ENCODE assay signal across 8 mouse cellular contexts in the genomic region with DNA sequence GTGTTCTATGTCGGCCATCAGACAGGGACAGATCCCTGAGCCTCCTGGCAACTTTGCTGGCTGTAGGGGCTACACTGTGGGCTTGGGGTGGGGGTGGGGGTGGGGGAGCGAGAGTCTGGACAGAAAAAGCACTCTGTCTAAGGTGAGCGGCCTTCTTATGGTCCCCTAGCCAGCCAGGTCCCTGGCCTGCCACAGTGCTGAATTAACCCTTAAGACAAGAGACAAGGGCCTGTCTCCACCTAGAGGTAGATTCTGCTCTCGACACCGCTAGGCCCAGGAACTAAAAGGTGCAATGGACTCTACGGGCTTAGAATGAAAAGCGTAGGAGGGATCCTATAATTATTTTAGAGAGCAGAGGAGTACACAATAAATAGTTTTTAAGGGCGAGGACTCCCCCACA. TPM values are rescaled to one million over a fixed set of nuclear protein-coding genes. Genes with fewer than 3 reads are reported as not detected.
DNase-seq lines count a peak whose midpoint lies in the region; ATAC-seq lines count a peak whose summit lies in the region.

No protein-coding gene starts in this region.

- no peaks in the 10 kb centered on the region for H3K9me3 ChIP-seq in embryonic facial prominence, embryonic 13.5 days
- H3K9me3 ChIP-seq in liver, embryonic 16.5 days (replicated peaks; ENCODE audit: control insufficient read depth, low read length): no peaks in the 10 kb centered on the region

- DNase-seq in adrenal gland, postnatal 14 days: peak; percentile 27
- no peak for DNase-seq in adrenal gland, postnatal 25 days
- DNase-seq in CD4-positive helper T cell, adult 2 months (ENCODE audit: low read depth, low spot score): peak; percentile 55
- DNase-seq in induced T-regulatory cell, adult 2 months (ENCODE audit: low read depth): peak; percentile 73
- peak; percentile 61 for DNase-seq in retina, postnatal 1 day
- DNase-seq in layer of hippocampus, adult 9-10 months (ENCODE audit: low spot score): no peak

- H3K36me3 ChIP-seq in embryonic facial prominence, embryonic 13.5 days: no peaks in the 10 kb centered on the region
- H3K36me3 ChIP-seq in liver, embryonic 16.5 days (ENCODE audit: control insufficient read depth, insufficient read depth): no peaks in the 10 kb centered on the region

- no peak overlapping the region for H3K27ac ChIP-seq in embryonic facial prominence, embryonic 13.5 days
- no peak overlapping the region for H3K27ac ChIP-seq in liver, embryonic 16.5 days (ENCODE audit: low read length)

- 0 out of 2 replicates have a peak, but pooled peaks have one; percentile 57 for ATAC-seq in embryonic facial prominence, embryonic 13.5 days (ENCODE audit: insufficient number of reproducible peaks, insufficient read depth, low FRiP score, low TSS enrichment, low read depth)
- peak; percentile 77 for ATAC-seq in liver, embryonic 16.5 days (ENCODE audit: low read depth)

- peaks cover 17% of the 10 kb centered on the region for H3K4me1 ChIP-seq in embryonic facial prominence, embryonic 13.5 days
- H3K4me1 ChIP-seq in liver, embryonic 16.5 days (ENCODE audit: control insufficient read depth, low read depth, low read length): no peaks in the 10 kb centered on the region; the same call in 1 of the 2 replicates

- H3K9ac ChIP-seq in embryonic facial prominence, embryonic 13.5 days: no peak overlapping the region
- no peak overlapping the region for H3K9ac ChIP-seq in liver, embryonic 16.5 days (ENCODE audit: low read depth, low read length)

- no peak overlapping the region for H3K4me3 ChIP-seq in embryonic facial prominence, embryonic 13.5 days
- H3K4me3 ChIP-seq in liver, embryonic 16.5 days (ENCODE audit: low read depth, low read length): no peak overlapping the region

- H3K27me3 ChIP-seq in embryonic facial prominence, embryonic 13.5 days: no peaks in the 10 kb centered on the region
- H3K27me3 ChIP-seq in liver, embryonic 16.5 days (ENCODE audit: control insufficient read depth, insufficient read depth, low read depth, low read length): no peaks in the 10 kb centered on the region

- 21% methylated on average over 8 of the region's 8 CpGs for WGBS in embryonic facial prominence, embryonic 13.5 days
- WGBS in liver, embryonic 16.5 days (ENCODE audit: insufficient replicate concordance): 29% methylated on average over 8 of the region's 8 CpGs

- H3K4me2 ChIP-seq in embryonic facial prominence, embryonic 13.5 days: no peak overlapping the region
- H3K4me2 ChIP-seq in liver, embryonic 16.5 days (ENCODE audit: low read depth, low read length): no peak overlapping the region

RNA-seq across cellular contexts. Expression of a gene that starts 19.7 kb away (rescaled TPM):
- total RNA-seq in adrenal gland, postnatal 14 days (2021): 172 and 203 TPM in 2 replicates
- total RNA-seq in adrenal gland, postnatal 25 days (2021): 92.6 and 100 TPM in 2 replicates
- polyA plus RNA-seq in embryonic facial prominence, embryonic 13.5 days (2015; fragmentation: Nextera tagmentation; extraction: Ambion mirVana): 46.1 and 52.6 TPM in 2 replicates
- 237 and 262 TPM in 2 replicates for polyA plus RNA-seq in liver, embryonic 16.5 days (2015; fragmentation: Nextera tagmentation; extraction: Ambion mirVana)

Comparison
In these comparisons a context has a peak if more than half of its experiments do, and no peak if none do; other contexts are left out.
1. DNase-seq: peak in adrenal gland, postnatal 14 days (single experiment), CD4-positive helper T cell, adult 2 months (single experiment), induced T-regulatory cell, adult 2 months (single experiment) and retina, postnatal 1 day (single experiment); none in adrenal gland, postnatal 25 days (single experiment) and layer of hippocampus, adult 9-10 months (single experiment).